Mouse (Mus musculus) midbrain, embryonic 13.5 days (tissue): ENCODE data around the gene Myl6b. TPM values are rescaled to one million over a fixed set of nuclear protein-coding genes. Genes with fewer than 3 reads are reported as not detected.
"Not testable (repeated sequence)": the region's sequence is repeated elsewhere in the genome, so short reads cannot be mapped to it uniquely, and the experiment has no call there.

Experiments used
- ATAC-seq: fragments of 200-750 bp; cut with Nextera tagmentation; 2 replicates; pipeline ENCODE4 v1.8.0; 2017; ENCODE audit warnings: mild to moderate bottlenecking, moderate TSS enrichment, moderate library complexity
- H3K27ac ChIP-seq: fragments of 300-500 bp; sonication (generic); 2 replicates; pipeline ENCODE4 v1.5.1; 2015; ENCODE audit warnings: inconsistent platforms, mild to moderate bottlenecking, moderate library complexity
- H3K27me3 ChIP-seq: fragments of 300-500 bp; sonication (generic); 2 replicates; pipeline ENCODE4 v1.6.1; 2015; ENCODE audit warnings: mild to moderate bottlenecking, inconsistent platforms
- H3K36me3 ChIP-seq: fragments of 300-500 bp; sonication (generic); 2 replicates; pipeline ENCODE4 v1.6.1; 2015; ENCODE audit warnings: mild to moderate bottlenecking, inconsistent platforms
- H3K4me1 ChIP-seq: fragments of 300-500 bp; sonication (generic); replicated peaks from 2 replicates; pipeline ENCODE4 v1.6.1; 2015; ENCODE audit warnings: inconsistent platforms
- H3K4me2 ChIP-seq: fragments of 300-500 bp; sonication (generic); replicated peaks from 2 replicates; pipeline ENCODE4 v1.6.1; 2015; ENCODE audit warnings: moderate library complexity, mild to moderate bottlenecking, inconsistent platforms
- H3K4me3 ChIP-seq: fragments of 300-500 bp; sonication (generic); replicated peaks from 2 replicates; pipeline ENCODE4 v1.5.1; 2015; ENCODE audit warnings: mild to moderate bottlenecking, inconsistent platforms
- H3K9ac ChIP-seq: fragments of 300-500 bp; sonication (generic); replicated peaks from 2 replicates; pipeline ENCODE4 v1.6.1; 2015; ENCODE audit warnings: mild to moderate bottlenecking, inconsistent platforms
- H3K9me3 ChIP-seq: fragments of 300-500 bp; sonication (generic); 2 replicates; pipeline ENCODE4 v1.6.1; 2016; ENCODE audit warnings: mild to moderate bottlenecking, inconsistent platforms
- WGBS: fragments of 180-500 bp; shearing (Covaris S2); methylation state at CpG from one replicate; pipeline ENCODE4 v1.1.7; 2015; 5-methylcytosine and 5-hydroxymethylcytosine counted together
- polyA plus RNA-seq: library from polyadenylated mRNA; unstranded; fragments of >200 nt; fragmentation: Nextera tagmentation; extraction: Ambion mirVana; gene quantifications from 2 replicates; pipeline ENCODE4 v1.2.1, GENCODE M21; 2015

Gene Myl6b
- polyA plus RNA-seq, 1 experiment from 2014 or later: 4.3 TPM

- Histone ChIP-seq H3K4me2 (no peak overlapping the region), H3K9me3 (no peaks in the 10 kb centered on the region), H3K27ac (no peak overlapping the region), H3K9ac (no peak overlapping the region), H3K27me3 (peaks cover 13% of the 10 kb centered on the region), H3K36me3 (peaks cover 26% of the 10 kb centered on the region), H3K4me3 (no peak overlapping the region), H3K4me1 (no peaks in the 10 kb centered on the region)
- no peak for ATAC-seq
- 85% methylated on average over 12 of the region's 12 CpGs for WGBS
Observed at GRCm38 (mm10) chr10:128511761-128512160, 13.3 kb upstream of the Myl6b start.

- peaks cover 8% of the 10 kb centered on the region for H3K27me3 ChIP-seq
- no peak for ATAC-seq
- H3K4me3 ChIP-seq: no peak overlapping the region
- no peaks in the 10 kb centered on the region for H3K4me1 ChIP-seq
- no peak overlapping the region for H3K9ac ChIP-seq
- H3K9me3 ChIP-seq: no peaks in the 10 kb centered on the region
- no peak overlapping the region for H3K27ac ChIP-seq
- H3K4me2 ChIP-seq: no peak overlapping the region
- peaks cover 26% of the 10 kb centered on the region for H3K36me3 ChIP-seq
- 90% methylated on average over 9 of the region's 9 CpGs for WGBS
Observed at GRCm38 (mm10) chr10:128511189-128511588, 12.7 kb upstream of the Myl6b start.

- peaks cover 26% of the 10 kb centered on the region for H3K36me3 ChIP-seq
- no peak overlapping the region for H3K27ac ChIP-seq
- no peak for ATAC-seq
- H3K4me3 ChIP-seq: no peak overlapping the region
- H3K9ac ChIP-seq: no peak overlapping the region
- H3K4me1 ChIP-seq: no peaks in the 10 kb centered on the region
- no peaks in the 10 kb centered on the region for H3K9me3 ChIP-seq
- H3K27me3 ChIP-seq: no peaks in the 10 kb centered on the region; the same call in 1 of the 2 replicates
- no peak overlapping the region for H3K4me2 ChIP-seq
- WGBS: 90% methylated on average over 11 of the region's 11 CpGs
Observed at GRCm38 (mm10) chr10:128510301-128510700, 11.8 kb upstream of the Myl6b start.

- peaks cover 26% of the 10 kb centered on the region for H3K36me3 ChIP-seq
- H3K4me2 ChIP-seq: no peak overlapping the region
- H3K9me3 ChIP-seq: no peaks in the 10 kb centered on the region
- no peak overlapping the region for H3K9ac ChIP-seq
- WGBS: 88% methylated on average over 4 of the region's 4 CpGs
- H3K4me1 ChIP-seq: no peaks in the 10 kb centered on the region
- no peaks in the 10 kb centered on the region for H3K27me3 ChIP-seq
- no peak overlapping the region for H3K27ac ChIP-seq
- no peak overlapping the region for H3K4me3 ChIP-seq
- ATAC-seq: no peak
Observed at GRCm38 (mm10) chr10:128509831-128510230, 11.3 kb upstream of the Myl6b start.

- WGBS: 89% methylated on average over 9 of the region's 9 CpGs
- Histone ChIP-seq H3K9me3 (no peaks in the 10 kb centered on the region), H3K4me2 (no peak overlapping the region), H3K9ac (no peak overlapping the region), H3K27me3 (no peaks in the 10 kb centered on the region), H3K4me3 (no peak overlapping the region), H3K4me1 (no peaks in the 10 kb centered on the region), H3K36me3 (peaks cover 26% of the 10 kb centered on the region), H3K27ac (no peak overlapping the region)
- ATAC-seq: no peak
Observed at GRCm38 (mm10) chr10:128509203-128509602, 10.7 kb upstream of the Myl6b start.

- no peaks in the 10 kb centered on the region for H3K9me3 ChIP-seq
- peaks cover 23% of the 10 kb centered on the region for H3K36me3 ChIP-seq
- no peak overlapping the region for H3K4me2 ChIP-seq
- no peaks in the 10 kb centered on the region for H3K27me3 ChIP-seq
- no peak for ATAC-seq
- no peak overlapping the region for H3K9ac ChIP-seq
- no peak overlapping the region for H3K4me3 ChIP-seq
- no peak overlapping the region for H3K27ac ChIP-seq
- no peaks in the 10 kb centered on the region for H3K4me1 ChIP-seq
- WGBS: 84% methylated on average over 9 of the region's 9 CpGs
Observed at GRCm38 (mm10) chr10:128508260-128508659, 9.8 kb upstream of the Myl6b start.

GRCm38 (mm10) chr10:128505974-128506373 is 7.5 kb upstream of the Myl6b start:
- Histone ChIP-seq H3K27me3 (no peaks in the 10 kb centered on the region), H3K27ac (no peak overlapping the region), H3K9me3 (no peaks in the 10 kb centered on the region), H3K36me3 (peaks cover 11% of the 10 kb centered on the region; the same call in 1 of the 2 replicates), H3K4me3 (no peak overlapping the region), H3K4me1 (no peaks in the 10 kb centered on the region), H3K4me2 (no peak overlapping the region), H3K9ac (no peak overlapping the region)
- no peak for ATAC-seq
- 93% methylated on average over 14 of the region's 14 CpGs for WGBS

- not testable (repeated sequence) for H3K36me3 ChIP-seq, H3K4me1 ChIP-seq, H3K9ac ChIP-seq, H3K9me3 ChIP-seq, ATAC-seq, H3K4me3 ChIP-seq, H3K27ac ChIP-seq, H3K27me3 ChIP-seq, H3K4me2 ChIP-seq
- 93% methylated on average over 5 of the region's 5 CpGs for WGBS
Observed at GRCm38 (mm10) chr10:128505371-128505667, 6.8 kb upstream of the Myl6b start.

- no peaks in the 10 kb centered on the region for H3K4me1 ChIP-seq
- no peaks in the 10 kb centered on the region for H3K9me3 ChIP-seq
- no peak overlapping the region for H3K4me3 ChIP-seq
- H3K27me3 ChIP-seq: no peaks in the 10 kb centered on the region
- no peak overlapping the region for H3K27ac ChIP-seq
- peaks cover 5% of the 10 kb centered on the region; the same call in 1 of the 2 replicates for H3K36me3 ChIP-seq
- no peak overlapping the region for H3K9ac ChIP-seq
- 87% methylated on average over 9 of the region's 9 CpGs for WGBS
- no peak for ATAC-seq
- H3K4me2 ChIP-seq: no peak overlapping the region
Observed at GRCm38 (mm10) chr10:128504641-128505370, 6.3 kb upstream of the Myl6b start.

- Histone ChIP-seq H3K27ac (no peak overlapping the region), H3K4me1 (peaks cover 6% of the 10 kb centered on the region), H3K4me3 (no peak overlapping the region), H3K4me2 (no peak overlapping the region), H3K36me3 (no peaks in the 10 kb centered on the region; the same call in 1 of the 2 replicates), H3K27me3 (no peaks in the 10 kb centered on the region), H3K9me3 (no peaks in the 10 kb centered on the region), H3K9ac (no peak overlapping the region)
- no peak for ATAC-seq
- 87% methylated on average over 3 of the region's 3 CpGs for WGBS
Observed at GRCm38 (mm10) chr10:128504012-128504411, 5.5 kb upstream of the Myl6b start.

- no peaks in the 10 kb centered on the region for H3K9me3 ChIP-seq
- H3K36me3 ChIP-seq: no peaks in the 10 kb centered on the region
- 80% methylated on average over 8 of the region's 8 CpGs for WGBS
- no peak overlapping the region for H3K4me3 ChIP-seq
- no peak overlapping the region for H3K4me2 ChIP-seq
- no peaks in the 10 kb centered on the region for H3K27me3 ChIP-seq
- no peak overlapping the region for H3K27ac ChIP-seq
- H3K4me1 ChIP-seq: peaks cover 6% of the 10 kb centered on the region
- H3K9ac ChIP-seq: no peak overlapping the region
- ATAC-seq: no peak
Observed at GRCm38 (mm10) chr10:128503532-128503931, 5.0 kb upstream of the Myl6b start.

- H3K4me1 ChIP-seq: peaks cover 16% of the 10 kb centered on the region
- H3K9ac ChIP-seq: no peak overlapping the region
- no peak overlapping the region for H3K4me2 ChIP-seq
- no peak overlapping the region for H3K27ac ChIP-seq
- H3K9me3 ChIP-seq: no peaks in the 10 kb centered on the region
- no peaks in the 10 kb centered on the region for H3K36me3 ChIP-seq
- no peaks in the 10 kb centered on the region for H3K27me3 ChIP-seq
- ATAC-seq: no peak
- no peak overlapping the region for H3K4me3 ChIP-seq
- WGBS: 82% methylated on average over 5 of the region's 5 CpGs
Observed at GRCm38 (mm10) chr10:128502341-128502740, 3.9 kb upstream of the Myl6b start.

GRCm38 (mm10) chr10:128499116-128499671 is 709 bp upstream of the Myl6b start:
- H3K27ac ChIP-seq: peak overlapping the region; percentile 73
- H3K4me1 ChIP-seq: peaks cover 35% of the 10 kb centered on the region
- no peaks in the 10 kb centered on the region for H3K36me3 ChIP-seq
- no peaks in the 10 kb centered on the region for H3K9me3 ChIP-seq
- ATAC-seq: peak; percentile 41
- H3K4me2 ChIP-seq: peak overlapping the region; percentile 74
- peak overlapping the region; percentile 67 for H3K9ac ChIP-seq
- peaks cover 10% of the 10 kb centered on the region; the same call in 1 of the 2 replicates for H3K27me3 ChIP-seq
- peak overlapping the region; percentile 71 for H3K4me3 ChIP-seq
- 1% methylated on average over 21 of the region's 21 CpGs for WGBS
